Mouse (Mus musculus): ENCODE measurements around the gene Fam234b. TPM values are rescaled to one million over a fixed set of nuclear protein-coding genes. Genes with fewer than 3 reads are reported as not detected.

The Fam234b gene
- polyA plus RNA-seq, 1 experiment, result 4.6 TPM

DNA sequence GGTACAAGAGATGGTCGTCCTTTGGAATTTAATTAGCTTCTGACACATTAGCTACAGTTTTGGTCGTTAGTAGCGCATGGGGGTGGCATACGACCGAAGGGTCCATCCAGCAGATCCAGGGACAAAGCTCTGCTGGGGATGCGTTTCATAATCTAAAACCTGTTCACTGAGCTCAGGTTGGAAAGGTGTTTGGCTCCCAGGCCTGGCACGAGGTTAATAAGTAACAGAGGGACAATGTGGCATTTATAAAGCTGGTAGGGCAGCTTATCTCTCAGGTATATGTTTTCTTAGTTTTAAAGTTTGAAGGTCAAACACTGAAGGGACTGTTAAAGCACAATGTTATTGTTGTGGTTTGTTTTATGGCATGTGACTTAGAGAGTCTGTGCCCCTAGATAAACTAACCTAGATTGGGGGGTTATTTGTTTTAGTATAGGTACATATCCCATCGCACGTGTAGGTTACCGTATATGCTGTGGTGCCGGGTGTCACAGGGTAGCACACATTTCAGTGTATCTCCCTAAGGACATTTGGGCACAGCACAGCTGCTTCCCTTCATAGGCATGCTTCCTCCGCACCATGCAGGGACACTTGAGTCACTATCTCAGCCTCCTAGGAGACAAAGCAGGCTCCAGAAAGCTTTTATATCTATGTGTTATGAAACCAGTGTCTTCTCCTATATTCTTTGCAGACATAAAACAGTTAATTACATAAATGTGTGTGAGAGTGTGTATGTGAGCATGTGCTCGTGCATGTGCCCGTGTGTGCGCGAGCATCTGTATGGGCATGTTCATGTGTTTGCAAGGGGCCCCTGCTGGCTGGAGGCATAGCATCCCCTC is 2.6 kb downstream of the Fam234b start:
- H3ac ChIP-seq (ENCODE audit: control insufficient read depth, insufficient read length, low read depth), result no peak overlapping the region
- TF ChIP-seq CTCF (IDR thresholded peaks at IDR 0.05; ENCODE audit: control insufficient read depth, insufficient read depth, insufficient read length) (no peak), CEBPB (IDR thresholded peaks at IDR 0.05; ENCODE audit: low read depth) (no peak), MYOD1 (IDR thresholded peaks at IDR 0.05; ENCODE audit: control insufficient read depth, insufficient read length, low read depth) (no peak), USF1 (IDR thresholded peaks at IDR 0.05; ENCODE audit: low read depth) (no peak)
- H3K27me3 ChIP-seq (ENCODE audit: control insufficient read depth, insufficient read depth, insufficient read length), result no peaks in the 10 kb centered on the region
- peaks cover 9% of the 10 kb centered on the region for H3K79me2 ChIP-seq (ENCODE audit: control insufficient read depth, insufficient read depth)
- no peaks in the 10 kb centered on the region for H3K36me3 ChIP-seq (ENCODE audit: control insufficient read depth, insufficient read depth)
- no peak overlapping the region for H3K4me3 ChIP-seq (ENCODE audit: insufficient read depth, poor library complexity, severe bottlenecking)
- H3K79me3 ChIP-seq (ENCODE audit: low read depth), result no peaks in the 10 kb centered on the region

DNA sequence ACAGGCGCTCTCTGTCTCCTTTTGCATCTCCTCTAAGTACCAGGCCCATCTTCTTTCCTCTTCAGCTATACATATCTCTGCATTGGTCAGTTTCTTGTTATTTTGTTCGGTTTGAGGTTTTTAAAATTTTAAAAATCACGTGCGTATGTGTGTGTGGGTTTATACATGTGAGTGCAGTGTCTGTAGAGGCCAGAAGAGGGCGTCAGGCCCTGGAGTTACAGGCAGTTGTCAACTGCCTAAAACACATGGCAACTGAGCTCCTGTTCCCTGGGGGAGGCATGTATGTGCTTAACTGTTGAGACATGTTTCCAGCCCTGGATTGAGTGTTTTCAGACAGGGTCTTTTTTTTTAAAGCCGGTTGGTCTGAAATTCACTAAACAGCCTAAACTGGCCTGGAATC is 4.9 kb downstream of the Fam234b start:
- Histone ChIP-seq H3K79me3 (ENCODE audit: low read depth) (no peaks in the 10 kb centered on the region), H3K27me3 (ENCODE audit: control insufficient read depth, insufficient read depth, insufficient read length) (no peaks in the 10 kb centered on the region), H3K79me2 (ENCODE audit: control insufficient read depth, insufficient read depth) (peaks cover 9% of the 10 kb centered on the region), H3K36me3 (ENCODE audit: control insufficient read depth, insufficient read depth) (no peaks in the 10 kb centered on the region), H3ac (ENCODE audit: control insufficient read depth, insufficient read length, low read depth) (no peak overlapping the region), H3K4me3 (ENCODE audit: insufficient read depth, poor library complexity, severe bottlenecking) (no peak overlapping the region)
- TF ChIP-seq MAX (IDR thresholded peaks at IDR 0.05) (no peak), MYOD1 (IDR thresholded peaks at IDR 0.05; ENCODE audit: control insufficient read depth, insufficient read length, low read depth) (no peak), CTCF (IDR thresholded peaks at IDR 0.05; ENCODE audit: control insufficient read depth, insufficient read depth, insufficient read length) (no peak), MYOG (IDR thresholded peaks at IDR 0.05; ENCODE audit: control insufficient read depth, extremely low read depth, insufficient read length) (no peak), FOSL1 (IDR thresholded peaks at IDR 0.05; ENCODE audit: insufficient read depth, low read length, poor library complexity, severe bottlenecking) (no peak)

DNA sequence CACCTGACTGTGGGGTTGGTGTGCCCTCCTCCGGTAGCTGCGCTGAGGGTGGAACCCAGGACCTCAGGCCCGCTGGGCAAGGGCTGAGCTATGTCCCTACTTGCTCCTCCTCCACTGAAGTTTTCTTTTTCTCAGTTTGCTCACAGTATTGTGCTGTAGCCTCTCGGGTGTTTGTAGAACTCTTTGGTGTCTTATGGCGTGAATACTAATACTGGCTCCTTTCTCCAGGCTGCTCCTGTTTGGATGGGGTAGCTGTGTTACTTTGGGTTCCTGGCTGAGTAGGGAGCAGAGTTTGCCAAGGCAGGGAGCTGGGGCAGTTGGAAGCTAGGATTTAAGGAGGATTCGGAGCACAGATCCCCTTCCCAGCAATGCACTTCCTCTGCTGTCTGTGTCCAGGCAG is 6.0 kb downstream of the Fam234b start:
- Histone ChIP-seq H3K27me3 (ENCODE audit: control insufficient read depth, insufficient read depth, insufficient read length) (no peaks in the 10 kb centered on the region), H3K79me2 (ENCODE audit: control insufficient read depth, insufficient read depth) (peaks cover 9% of the 10 kb centered on the region), H3K4me3 (ENCODE audit: insufficient read depth, poor library complexity, severe bottlenecking) (no peak overlapping the region), H3K36me3 (ENCODE audit: control insufficient read depth, insufficient read depth) (no peaks in the 10 kb centered on the region), H3ac (ENCODE audit: control insufficient read depth, insufficient read length, low read depth) (no peak overlapping the region), H3K79me3 (ENCODE audit: low read depth) (no peaks in the 10 kb centered on the region)
- TF ChIP-seq MYOG (IDR thresholded peaks at IDR 0.05; ENCODE audit: control insufficient read depth, extremely low read depth, insufficient read length) (no peak), FOSL1 (IDR thresholded peaks at IDR 0.05; ENCODE audit: insufficient read depth, low read length, poor library complexity, severe bottlenecking) (no peak), MAX (IDR thresholded peaks at IDR 0.05) (no peak), CEBPB (IDR thresholded peaks at IDR 0.05; ENCODE audit: low read depth) (no peak), CTCF (IDR thresholded peaks at IDR 0.05; ENCODE audit: control insufficient read depth, insufficient read depth, insufficient read length) (no peak), MYOD1 (IDR thresholded peaks at IDR 0.05; ENCODE audit: control insufficient read depth, insufficient read length, low read depth) (no peak), USF1 (IDR thresholded peaks at IDR 0.05; ENCODE audit: low read depth) (no peak)

DNA sequence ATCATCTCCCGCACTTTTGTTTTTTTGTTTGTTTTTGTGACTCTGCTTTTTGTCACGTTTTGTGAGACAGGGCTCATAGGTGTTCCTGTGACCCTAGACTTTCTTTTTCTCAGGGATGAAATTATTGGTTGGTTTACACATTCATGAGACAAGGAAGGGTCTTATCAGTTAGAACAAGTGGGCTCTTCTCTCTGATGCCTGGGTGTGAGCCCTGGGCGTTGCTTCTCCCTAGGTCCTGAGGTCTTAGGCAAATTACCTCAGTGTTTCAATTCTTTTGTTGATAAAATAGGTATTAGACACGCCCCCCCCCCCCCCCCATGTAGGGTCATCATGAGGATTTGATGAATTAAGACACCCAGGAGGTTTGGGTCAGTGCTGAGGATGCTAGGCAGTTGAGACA is 7.1 kb downstream of the Fam234b start:
- no peaks in the 10 kb centered on the region for H3K27me3 ChIP-seq (ENCODE audit: control insufficient read depth, insufficient read depth, insufficient read length)
- no peak overlapping the region for H3ac ChIP-seq (ENCODE audit: control insufficient read depth, insufficient read length, low read depth)
- H3K4me3 ChIP-seq (ENCODE audit: insufficient read depth, poor library complexity, severe bottlenecking), result no peak overlapping the region
- H3K36me3 ChIP-seq (ENCODE audit: control insufficient read depth, insufficient read depth), result no peaks in the 10 kb centered on the region
- H3K79me3 ChIP-seq (ENCODE audit: low read depth), result no peaks in the 10 kb centered on the region
- TF ChIP-seq MYOD1 (IDR thresholded peaks at IDR 0.05; ENCODE audit: control insufficient read depth, insufficient read length, low read depth) (no peak), MYOG (IDR thresholded peaks at IDR 0.05; ENCODE audit: control insufficient read depth, extremely low read depth, insufficient read length) (no peak), USF1 (IDR thresholded peaks at IDR 0.05; ENCODE audit: low read depth) (no peak), MAX (IDR thresholded peaks at IDR 0.05) (no peak), CEBPB (IDR thresholded peaks at IDR 0.05; ENCODE audit: low read depth) (no peak)
- peaks cover 1% of the 10 kb centered on the region for H3K79me2 ChIP-seq (ENCODE audit: control insufficient read depth, insufficient read depth)

DNA sequence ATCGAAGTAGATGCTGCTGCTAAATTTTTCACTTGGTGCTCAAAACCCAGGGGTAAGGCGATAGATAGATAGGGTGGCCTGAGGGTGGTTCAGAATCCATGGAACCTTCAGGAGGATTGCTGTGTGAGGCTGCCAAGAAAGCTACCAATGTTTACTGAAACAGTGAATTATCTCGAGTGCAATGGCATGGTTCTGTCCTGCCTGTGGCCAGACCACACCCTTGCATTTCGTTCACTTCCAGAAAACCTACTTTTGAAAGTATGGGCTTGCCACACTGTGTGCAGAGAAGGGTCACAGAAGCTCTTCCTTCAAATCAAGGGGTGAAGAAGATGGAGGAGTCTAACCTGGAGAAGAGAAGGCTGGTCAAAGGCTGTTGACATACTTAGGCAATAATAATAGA is 8.0 kb downstream of the Fam234b start:
- no peaks in the 10 kb centered on the region for H3K36me3 ChIP-seq (ENCODE audit: control insufficient read depth, insufficient read depth)
- H3K4me3 ChIP-seq (ENCODE audit: insufficient read depth, poor library complexity, severe bottlenecking), result no peak overlapping the region
- no peak overlapping the region for H3ac ChIP-seq (ENCODE audit: control insufficient read depth, insufficient read length, low read depth)
- H3K27me3 ChIP-seq (ENCODE audit: control insufficient read depth, insufficient read depth, insufficient read length), result no peaks in the 10 kb centered on the region
- H3K79me2 ChIP-seq (ENCODE audit: control insufficient read depth, insufficient read depth), result no peaks in the 10 kb centered on the region
- no peaks in the 10 kb centered on the region for H3K79me3 ChIP-seq (ENCODE audit: low read depth)
- no peak for TF ChIP-seq MAX (IDR thresholded peaks at IDR 0.05)
- no peak for TF ChIP-seq MYOG (IDR thresholded peaks at IDR 0.05; ENCODE audit: control insufficient read depth, extremely low read depth, insufficient read length)
- TF ChIP-seq MYOD1 (IDR thresholded peaks at IDR 0.05; ENCODE audit: control insufficient read depth, insufficient read length, low read depth), result no peak
- TF ChIP-seq FOSL1 (IDR thresholded peaks at IDR 0.05; ENCODE audit: insufficient read depth, low read length, poor library complexity, severe bottlenecking), result no peak
- no peak for TF ChIP-seq CEBPB (IDR thresholded peaks at IDR 0.05; ENCODE audit: low read depth)
- no peak for TF ChIP-seq USF1 (IDR thresholded peaks at IDR 0.05; ENCODE audit: low read depth)
- no peak for TF ChIP-seq CTCF (IDR thresholded peaks at IDR 0.05; ENCODE audit: control insufficient read depth, insufficient read depth, insufficient read length)

DNA sequence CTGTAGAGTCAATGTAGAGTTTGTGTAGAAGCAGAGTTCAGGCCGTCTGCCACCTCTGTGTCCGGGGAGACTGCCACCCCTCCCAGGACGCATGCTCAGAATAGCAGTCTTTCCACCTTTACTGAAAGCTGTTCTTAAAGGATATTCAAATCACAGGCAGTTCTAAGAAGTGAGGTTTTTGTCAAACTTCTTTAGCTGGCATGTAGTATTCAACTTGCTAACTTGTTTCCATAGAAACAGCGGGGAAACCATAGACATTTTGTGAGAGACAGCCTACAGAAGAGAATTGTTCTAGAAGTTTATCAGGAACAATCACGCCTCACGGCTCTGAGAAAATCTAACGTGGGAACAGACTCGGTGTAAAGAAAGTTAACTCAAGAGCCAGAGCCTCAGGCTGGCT is 9.1 kb downstream of the Fam234b start:
- no peak overlapping the region for H3K4me3 ChIP-seq (ENCODE audit: insufficient read depth, poor library complexity, severe bottlenecking)
- no peaks in the 10 kb centered on the region for H3K79me2 ChIP-seq (ENCODE audit: control insufficient read depth, insufficient read depth)
- H3ac ChIP-seq (ENCODE audit: control insufficient read depth, insufficient read length, low read depth), result no peak overlapping the region
- H3K79me3 ChIP-seq (ENCODE audit: low read depth), result no peaks in the 10 kb centered on the region
- H3K27me3 ChIP-seq (ENCODE audit: control insufficient read depth, insufficient read depth, insufficient read length), result no peaks in the 10 kb centered on the region
- H3K36me3 ChIP-seq (ENCODE audit: control insufficient read depth, insufficient read depth), result no peaks in the 10 kb centered on the region
- TF ChIP-seq CEBPB (IDR thresholded peaks at IDR 0.05; ENCODE audit: low read depth) (no peak), FOSL1 (IDR thresholded peaks at IDR 0.05; ENCODE audit: insufficient read depth, low read length, poor library complexity, severe bottlenecking) (no peak), MAX (IDR thresholded peaks at IDR 0.05) (no peak), MYOD1 (IDR thresholded peaks at IDR 0.05; ENCODE audit: control insufficient read depth, insufficient read length, low read depth) (no peak), MYOG (IDR thresholded peaks at IDR 0.05; ENCODE audit: control insufficient read depth, extremely low read depth, insufficient read length) (no peak), CTCF (IDR thresholded peaks at IDR 0.05; ENCODE audit: control insufficient read depth, insufficient read depth, insufficient read length) (no peak), USF1 (IDR thresholded peaks at IDR 0.05; ENCODE audit: low read depth) (no peak)
